Comparison of ENCODE assay signal across 12 mouse cellular contexts in the genomic region with DNA sequence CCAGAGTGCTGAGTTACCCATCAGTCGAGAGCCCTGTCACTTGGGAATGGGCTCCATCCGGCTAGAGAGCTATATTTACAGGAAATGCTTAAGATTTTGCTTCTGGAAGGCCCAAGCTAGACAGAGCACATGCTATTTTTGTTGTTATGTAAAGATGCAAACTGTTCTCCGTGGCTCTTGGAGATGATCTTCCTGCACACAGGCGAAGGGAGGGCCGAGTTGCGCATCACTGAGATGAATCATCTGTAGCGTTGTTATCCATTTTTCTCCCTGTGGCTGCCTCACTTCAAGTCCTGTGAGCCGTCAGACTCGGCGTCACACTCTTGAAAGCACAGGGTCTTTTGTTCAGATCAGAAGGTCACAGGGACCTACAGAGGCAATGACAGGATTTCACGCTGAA. TPM values are rescaled to one million over a fixed set of nuclear protein-coding genes. Genes with fewer than 3 reads are reported as not detected.
"Had no signal": no experiment of that assay in that cellular context is flagged by ENCODE, and none has a peak within 500 bp of the region (broad histone marks: within the 10 kb centered on the region; RNA-seq: fewer than 3 reads in every experiment).

No protein-coding gene starts in this region.

- DNase-seq: kidney, adult 8-10 months; kidney, postnatal 25 days; liver; liver, embryonic 13.5 days; liver, postnatal 0 days; spleen, adult 18-20 months; thymus, adult 2 months; thymus, postnatal 25 days had no signal

- H3K4me3 ChIP-seq: limb, embryonic 12.5 days; liver, embryonic 13.5 days; lung, embryonic 15.5 days; midbrain, embryonic 12.5 days had no signal

- H3K27ac ChIP-seq: limb, embryonic 12.5 days; liver, embryonic 13.5 days; lung, embryonic 15.5 days; midbrain, embryonic 12.5 days had no signal

- H3K4me1 ChIP-seq: limb, embryonic 12.5 days; liver, embryonic 13.5 days; lung, embryonic 15.5 days; midbrain, embryonic 12.5 days had no signal

RNA-seq across cellular contexts. Expression of gene Acta1, which starts 20.2 kb away (rescaled TPM):
- total RNA-seq: megakaryocyte-erythroid progenitor cell, adult 5-6 weeks had no signal
